Mouse (Mus musculus): ENCODE measurements at regions not wholly inside any gene's neighbourhood (a gene's known extent, or its start where the extent isn't known, plus 50 kb on each side); places are given as distances from the start of the nearest gene placed in this dataset.
"Not testable (repeated sequence)": the region's sequence is repeated elsewhere in the genome, so short reads cannot be mapped to it uniquely, and the experiment has no call there.

- no peak overlapping the region for H3K4me2 ChIP-seq
- no peaks in the 10 kb centered on the region for H3K27me3 ChIP-seq
- no peak overlapping the region for H3K9ac ChIP-seq
- H3K27ac ChIP-seq: no peak overlapping the region
- no peaks in the 10 kb centered on the region for H3K4me1 ChIP-seq
- no peak overlapping the region for H3K4me3 ChIP-seq
- WGBS: 73% methylated on average over 4 of the region's 4 CpGs
- no peak for ATAC-seq (ENCODE audit: insufficient number of reproducible peaks, low FRiP score, low TSS enrichment, low read depth)
- H3K36me3 ChIP-seq: no peaks in the 10 kb centered on the region
- no peaks in the 10 kb centered on the region for H3K9me3 ChIP-seq
Measured at GRCm38 (mm10) chr9:11328900-11329299, 424.3 kb upstream of the Cntn5 start.

DNA sequence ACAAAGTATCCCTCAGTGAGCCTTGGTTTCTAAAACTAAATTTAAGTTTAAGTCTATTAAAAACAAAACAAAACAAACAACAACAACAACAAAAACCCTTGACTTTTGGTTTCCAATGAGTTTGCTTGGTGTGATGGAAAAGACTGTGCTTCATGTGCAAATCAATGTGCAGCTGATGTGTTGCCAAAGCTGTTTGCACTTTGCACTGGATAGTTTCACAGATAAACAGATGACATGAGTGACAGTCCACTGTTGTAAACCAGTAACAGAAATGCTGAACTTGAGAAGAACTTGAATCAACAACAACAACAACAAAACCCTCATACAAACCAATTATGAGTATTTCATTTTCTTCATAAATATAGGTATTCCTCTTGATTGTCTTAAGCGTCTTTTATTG, 412.6 kb upstream of the Cntn5 start:
- ATAC-seq (ENCODE audit: insufficient number of reproducible peaks, low FRiP score, low TSS enrichment, low read depth): no peak
- H3K4me2 ChIP-seq: no peak overlapping the region
- H3K9me3 ChIP-seq: no peaks in the 10 kb centered on the region
- H3K4me1 ChIP-seq: no peaks in the 10 kb centered on the region
- no peaks in the 10 kb centered on the region for H3K27me3 ChIP-seq
- WGBS: 81% methylated on average over 1 of the region's 1 CpGs
- no peak overlapping the region for H3K4me3 ChIP-seq
- H3K9ac ChIP-seq: no peak overlapping the region
- no peaks in the 10 kb centered on the region for H3K36me3 ChIP-seq
- H3K27ac ChIP-seq: no peak overlapping the region

GRCm38 (mm10) chr9:11297116-11297515, 392.5 kb upstream of the Cntn5 start:
- H3K4me1 ChIP-seq; H3K9me3 ChIP-seq; H3K36me3 ChIP-seq; H3K27ac ChIP-seq; ATAC-seq (ENCODE audit: insufficient number of reproducible peaks, low FRiP score, low TSS enrichment, low read depth); H3K4me3 ChIP-seq; H3K27me3 ChIP-seq; H3K4me2 ChIP-seq; H3K9ac ChIP-seq: not testable (repeated sequence)
- 94% methylated on average over 17 of the region's 17 CpGs for WGBS

GRCm38 (mm10) chr9:11285135-11285534, 380.6 kb upstream of the Cntn5 start:
- Histone ChIP-seq H3K27me3 (no peaks in the 10 kb centered on the region), H3K36me3 (no peaks in the 10 kb centered on the region), H3K4me1 (no peaks in the 10 kb centered on the region), H3K4me3 (no peak overlapping the region), H3K27ac (no peak overlapping the region), H3K9me3 (no peaks in the 10 kb centered on the region), H3K9ac (no peak overlapping the region), H3K4me2 (no peak overlapping the region)
- WGBS: 72% methylated on average over 4 of the region's 4 CpGs
- ATAC-seq (ENCODE audit: insufficient number of reproducible peaks, low FRiP score, low TSS enrichment, low read depth): no peak

- Histone ChIP-seq H3K27ac (no peak overlapping the region), H3K4me1 (no peaks in the 10 kb centered on the region), H3K9ac (no peak overlapping the region), H3K36me3 (no peaks in the 10 kb centered on the region), H3K4me3 (no peak overlapping the region), H3K9me3 (no peaks in the 10 kb centered on the region), H3K4me2 (no peak overlapping the region), H3K27me3 (no peaks in the 10 kb centered on the region)
- 61% methylated on average over 1 of the region's 1 CpGs for WGBS
- no peak for ATAC-seq (ENCODE audit: insufficient number of reproducible peaks, low FRiP score, low TSS enrichment, low read depth)
Measured at GRCm38 (mm10) chr9:11284549-11284948, 380.0 kb upstream of the Cntn5 start.

DNA sequence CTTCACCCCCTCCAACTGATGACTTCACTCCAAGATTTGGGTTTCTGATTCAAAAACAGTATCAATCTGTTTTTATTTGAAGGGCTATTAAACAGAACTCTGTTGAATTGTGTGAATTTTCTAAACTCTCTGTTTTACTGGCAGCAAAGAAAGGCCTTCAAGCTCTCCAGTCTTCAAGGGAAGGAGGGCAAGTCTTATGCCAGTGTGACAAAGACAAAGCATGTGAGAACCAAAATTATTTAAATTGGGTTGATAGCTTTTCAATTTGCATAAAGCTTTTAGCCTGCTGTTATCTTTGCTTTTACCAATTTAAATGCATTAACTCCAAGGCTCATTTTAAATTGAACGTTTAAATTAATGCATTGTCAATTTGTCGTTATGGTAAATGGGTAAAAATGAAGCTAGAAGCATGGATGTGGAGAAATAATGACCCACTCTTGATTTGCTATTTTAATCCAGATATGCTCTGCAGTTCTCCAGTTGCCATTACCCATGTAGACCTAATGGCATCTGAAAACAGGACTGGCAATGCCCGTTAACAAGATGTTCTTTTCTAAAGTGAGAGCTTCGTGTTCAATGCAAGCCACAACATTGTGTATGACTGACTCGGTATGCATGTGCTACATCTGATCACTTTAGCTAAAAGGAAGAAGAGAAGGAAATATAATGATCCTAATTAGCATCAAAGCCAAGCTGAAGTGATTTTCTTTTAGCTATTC, 375.0 kb upstream of the Cntn5 start:
- Histone ChIP-seq H3K4me3 (no peak overlapping the region), H3K27ac (no peak overlapping the region), H3K4me1 (no peaks in the 10 kb centered on the region), H3K9me3 (no peaks in the 10 kb centered on the region), H3K9ac (no peak overlapping the region), H3K36me3 (no peaks in the 10 kb centered on the region), H3K4me2 (no peak overlapping the region), H3K27me3 (no peaks in the 10 kb centered on the region)
- WGBS: 85% methylated on average over 5 of the region's 5 CpGs
- ATAC-seq (ENCODE audit: insufficient number of reproducible peaks, low FRiP score, low TSS enrichment, low read depth): no peak

- no peak for ATAC-seq (ENCODE audit: insufficient number of reproducible peaks, low FRiP score, low TSS enrichment, low read depth)
- Histone ChIP-seq H3K4me2 (no peak overlapping the region), H3K4me1 (no peaks in the 10 kb centered on the region), H3K27ac (no peak overlapping the region), H3K36me3 (no peaks in the 10 kb centered on the region), H3K9me3 (no peaks in the 10 kb centered on the region), H3K4me3 (no peak overlapping the region), H3K9ac (no peak overlapping the region), H3K27me3 (no peaks in the 10 kb centered on the region)
- 92% methylated on average over 22 of the region's 22 CpGs for WGBS
Measured at GRCm38 (mm10) chr9:11277810-11278209, 373.2 kb upstream of the Cntn5 start.

GRCm38 (mm10) chr9:11276966-11277365, 372.4 kb upstream of the Cntn5 start:
- Histone ChIP-seq H3K4me1 (no peaks in the 10 kb centered on the region), H3K36me3 (no peaks in the 10 kb centered on the region), H3K27ac (no peak overlapping the region), H3K4me3 (no peak overlapping the region), H3K27me3 (no peaks in the 10 kb centered on the region), H3K9ac (no peak overlapping the region), H3K9me3 (no peaks in the 10 kb centered on the region), H3K4me2 (no peak overlapping the region)
- 90% methylated on average over 4 of the region's 4 CpGs for WGBS
- ATAC-seq (ENCODE audit: insufficient number of reproducible peaks, low FRiP score, low TSS enrichment, low read depth): peak; percentile 19; the same call in 1 of the 2 replicates

GRCm38 (mm10) chr9:11256848-11257247, 352.3 kb upstream of the Cntn5 start:
- no peaks in the 10 kb centered on the region for H3K27me3 ChIP-seq
- no peak overlapping the region for H3K9ac ChIP-seq
- no peak overlapping the region for H3K4me2 ChIP-seq
- H3K9me3 ChIP-seq: no peaks in the 10 kb centered on the region
- 65% methylated on average over 1 of the region's 1 CpGs for WGBS
- H3K36me3 ChIP-seq: no peaks in the 10 kb centered on the region
- ATAC-seq (ENCODE audit: insufficient number of reproducible peaks, low FRiP score, low TSS enrichment, low read depth): no peak
- no peaks in the 10 kb centered on the region for H3K4me1 ChIP-seq
- H3K4me3 ChIP-seq: no peak overlapping the region
- H3K27ac ChIP-seq: no peak overlapping the region

DNA sequence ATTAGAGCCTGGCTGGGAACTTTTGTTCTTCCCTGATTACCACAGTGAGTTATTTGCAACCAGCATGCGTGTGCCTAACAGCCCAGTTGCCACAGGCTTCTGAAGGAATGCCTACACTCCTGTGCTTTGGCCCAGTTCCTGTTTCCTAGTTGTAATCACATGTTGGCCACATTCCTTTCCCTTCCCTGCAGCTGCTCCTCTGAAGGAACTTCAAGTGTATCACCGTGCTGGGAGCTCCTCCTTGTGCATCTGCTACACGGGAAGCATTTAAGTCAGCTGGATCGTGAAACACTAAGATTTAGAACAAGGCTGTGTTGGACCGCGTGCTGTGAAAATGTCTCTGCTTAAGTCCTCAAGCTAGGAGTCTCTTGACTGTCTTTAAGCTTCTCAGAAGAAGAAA, 302.3 kb upstream of the Cntn5 start:
- no peak overlapping the region for H3K4me3 ChIP-seq
- WGBS: 36% methylated on average over 6 of the region's 6 CpGs

GRCm38 (mm10) chr9:11206267-11206666, 301.7 kb upstream of the Cntn5 start:
- Histone ChIP-seq H3K36me3 (no peaks in the 10 kb centered on the region), H3K4me2 (no peak overlapping the region), H3K4me1 (peaks cover 3% of the 10 kb centered on the region; the same call in 1 of the 2 replicates), H3K9me3 (no peaks in the 10 kb centered on the region), H3K9ac (no peak overlapping the region), H3K27me3 (no peaks in the 10 kb centered on the region), H3K4me3 (no peak overlapping the region), H3K27ac (no peak overlapping the region)
- ATAC-seq (ENCODE audit: insufficient number of reproducible peaks, low FRiP score, low TSS enrichment, low read depth): no peak

More for the DNA sequence above, 302.3 kb upstream of the Cntn5 start:
- Histone ChIP-seq H3K4me2 (no peak overlapping the region), H3K27ac (no peak overlapping the region), H3K27me3 (no peaks in the 10 kb centered on the region), H3K4me1 (peaks cover 3% of the 10 kb centered on the region; the same call in 1 of the 2 replicates), H3K9me3 (no peaks in the 10 kb centered on the region), H3K9ac (no peak overlapping the region), H3K36me3 (no peaks in the 10 kb centered on the region)
- peak; percentile 58; the same call in 1 of the 2 replicates for ATAC-seq (ENCODE audit: insufficient number of reproducible peaks, low FRiP score, low TSS enrichment, low read depth)

GRCm38 (mm10) chr9:11192183-11192582, 287.6 kb upstream of the Cntn5 start:
- H3K4me3 ChIP-seq: no peak overlapping the region
- no peaks in the 10 kb centered on the region for H3K9me3 ChIP-seq
- no peak overlapping the region for H3K9ac ChIP-seq
- H3K4me2 ChIP-seq: no peak overlapping the region
- no peaks in the 10 kb centered on the region for H3K36me3 ChIP-seq
- H3K27ac ChIP-seq: no peak overlapping the region
- no peaks in the 10 kb centered on the region for H3K27me3 ChIP-seq
- WGBS: 75% methylated on average over 2 of the region's 2 CpGs
- H3K4me1 ChIP-seq: no peaks in the 10 kb centered on the region
- ATAC-seq (ENCODE audit: insufficient number of reproducible peaks, low FRiP score, low TSS enrichment, low read depth): no peak

- no peak for ATAC-seq (ENCODE audit: insufficient number of reproducible peaks, low FRiP score, low TSS enrichment, low read depth)
- Histone ChIP-seq H3K27ac (no peak overlapping the region), H3K9ac (no peak overlapping the region), H3K4me1 (no peaks in the 10 kb centered on the region), H3K27me3 (no peaks in the 10 kb centered on the region), H3K9me3 (no peaks in the 10 kb centered on the region), H3K36me3 (no peaks in the 10 kb centered on the region), H3K4me3 (no peak overlapping the region), H3K4me2 (no peak overlapping the region)
- 92% methylated on average over 1 of the region's 1 CpGs for WGBS
Measured at GRCm38 (mm10) chr9:11145799-11146198, 241.2 kb upstream of the Cntn5 start.
